In genomic region chr9:58197781-58198701, GRCm38 (mm10) we compare ENCODE assay signal across 8 mouse cellular contexts. TPM values are rescaled to one million over a fixed set of nuclear protein-coding genes. Genes with fewer than 3 reads are reported as not detected.
DNase-seq lines count a peak whose midpoint lies in the region; ATAC-seq and TF ChIP-seq lines count a peak whose summit lies in the region.

No protein-coding gene starts in this region.

- peaks cover 32% of the 10 kb centered on the region for H3K27me3 ChIP-seq in spleen, adult 2 months (ENCODE audit: control insufficient read depth, insufficient read depth, low read length)
- H3K27me3 ChIP-seq in heart, embryonic 16.5 days (ENCODE audit: control insufficient read depth, insufficient read depth, low read length) = peaks cover 96% of the 10 kb centered on the region

- ATAC-seq in heart, embryonic 16.5 days (replicated peaks; ENCODE audit: extremely low read depth, insufficient read depth, low FRiP score) = 0 out of 2 replicates have a peak, but pooled peaks have one; percentile 59

- H3K9me3 ChIP-seq in heart, embryonic 16.5 days (replicated peaks; ENCODE audit: control insufficient read depth, low read length) = no peaks in the 10 kb centered on the region

- H3K27ac ChIP-seq in spleen, adult 2 months (ENCODE audit: insufficient read depth, low read length) = no peak overlapping the region
- no peak overlapping the region for H3K27ac ChIP-seq in heart, embryonic 16.5 days (ENCODE audit: low read length)

- TF ChIP-seq POLR2A in spleen, adult 2 months (IDR thresholded peaks at IDR 0.05; ENCODE audit: low read depth, low read length) = no peak

- H3K36me3 ChIP-seq in spleen, adult 2 months (ENCODE audit: control insufficient read depth, insufficient read depth, low read length) = no peaks in the 10 kb centered on the region
- no peaks in the 10 kb centered on the region for H3K36me3 ChIP-seq in heart, embryonic 16.5 days (ENCODE audit: control insufficient read depth, insufficient read depth)

- no peak overlapping the region; the same call in 1 of the 2 replicates for H3K4me3 ChIP-seq in spleen, adult 2 months (ENCODE audit: extremely low read depth, insufficient read depth, insufficient read length)
- peak overlapping the region; percentile 37 for H3K4me3 ChIP-seq in heart, embryonic 16.5 days (ENCODE audit: low read length)

- H3K4me2 ChIP-seq in heart, embryonic 16.5 days (ENCODE audit: low read depth, low read length) = peak overlapping the region; percentile 61

- no peak overlapping the region for H3K9ac ChIP-seq in heart, embryonic 16.5 days (ENCODE audit: low read length)

- peak; percentile 63; the same call in 1 of the 2 replicates for TF ChIP-seq CTCF in spleen, adult 2 months (IDR thresholded peaks at IDR 0.05; ENCODE audit: extremely low read depth, insufficient read depth, insufficient read length, insufficient replicate concordance)

- peaks cover 22% of the 10 kb centered on the region for H3K4me1 ChIP-seq in spleen, adult 2 months (ENCODE audit: control insufficient read depth, insufficient read depth, insufficient read length)
- peaks cover 39% of the 10 kb centered on the region for H3K4me1 ChIP-seq in heart, embryonic 16.5 days (ENCODE audit: control insufficient read depth, insufficient read depth, low read length)

- peak; percentile 14 to 54 for DNase-seq in spleen, adult 2 months (ENCODE audit: low read depth in 1 of 2, low spot score in 2 of 2)
- no peak for DNase-seq in spleen, adult 12 weeks (ENCODE audit: low spot score)
- DNase-seq in embryo, embryonic 11 days = peak; percentile 71
- DNase-seq in kidney, postnatal 4 days = peak; percentile 78 to 81
- DNase-seq in lung, postnatal 10 days = peak; percentile 69
- peak; percentile 27 for DNase-seq in ovary, postnatal 10 days (ENCODE audit: low spot score)
- DNase-seq in yolk sac, embryonic 10.5 days (ENCODE audit: low spot score) = no peak

- 2% methylated on average over 57 of the region's 58 CpGs for WGBS in spleen, adult 2 months
- WGBS in heart, embryonic 16.5 days = 1% methylated on average over 58 of the region's 58 CpGs

RNA-seq across cellular contexts. Expression of gene Islr, which starts 6.1 kb away (rescaled TPM):
- polyA plus RNA-seq in spleen, adult 2 months (2012; rRNA removed) = 21.9 and 27.7 TPM in 2 replicates
- polyA plus RNA-seq in heart, embryonic 16.5 days (2015; fragmentation: Nextera tagmentation; extraction: Ambion mirVana) = 27.5 and 27.7 TPM in 2 replicates

RNA-seq across cellular contexts. Expression of gene Islr2, which starts 6.1 kb away (rescaled TPM):
- 0.28 and 0.67 TPM in 2 replicates for polyA plus RNA-seq in spleen, adult 2 months (2012; rRNA removed)
- 0.07 and 0.22 TPM in 2 replicates for polyA plus RNA-seq in heart, embryonic 16.5 days (2015; fragmentation: Nextera tagmentation; extraction: Ambion mirVana)

RNA-seq across cellular contexts. Expression of gene Pml, which starts 51.5 kb away (rescaled TPM):
- polyA plus RNA-seq in spleen, adult 2 months (2012; rRNA removed) = 91.6 and 121 TPM in 2 replicates
- 11.7 and 13.8 TPM in 2 replicates for polyA plus RNA-seq in heart, embryonic 16.5 days (2015; fragmentation: Nextera tagmentation; extraction: Ambion mirVana)

RNA-seq across cellular contexts. Expression of gene Stoml1, which starts 54.9 kb away (rescaled TPM):
- 55.5 and 63.5 TPM in 2 replicates for polyA plus RNA-seq in spleen, adult 2 months (2012; rRNA removed)
- polyA plus RNA-seq in heart, embryonic 16.5 days (2015; fragmentation: Nextera tagmentation; extraction: Ambion mirVana) = 28.2 and 28.3 TPM in 2 replicates

Comparison
In these comparisons a context has a peak if more than half of its experiments do, and no peak if none do; other contexts are left out.
1. DNase-seq: peak in spleen, adult 2 months (2 of 2), embryo, embryonic 11 days (single experiment), kidney, postnatal 4 days (2 of 2), lung, postnatal 10 days (single experiment) and ovary, postnatal 10 days (single experiment); none in spleen, adult 12 weeks (single experiment) and yolk sac, embryonic 10.5 days (single experiment).